In genomic region chr7:139683706-139684552, GRCm38 (mm10) we compare ENCODE assay signal across 9 mouse cellular contexts. TPM values are rescaled to one million over a fixed set of nuclear protein-coding genes. Genes with fewer than 3 reads are reported as not detected.
DNase-seq lines count a peak whose midpoint lies in the region; ATAC-seq and TF ChIP-seq lines count a peak whose summit lies in the region.
"Had no signal": no experiment of that assay in that cellular context is flagged by ENCODE, and none has a peak within 500 bp of the region (broad histone marks: within the 10 kb centered on the region; RNA-seq: fewer than 3 reads in every experiment).

Cfap46 (minus strand) TSS chr7:139683817.

- H3K27ac ChIP-seq in ES-Bruce4 (ENCODE audit: insufficient read depth, low read length) = no peak within 1 kb of the TSS
- peak within 1 kb of the TSS; percentile 66 for H3K27ac ChIP-seq in forebrain, embryonic 15.5 days (replicated peaks)
- H3K27ac ChIP-seq in liver, postnatal 0 days (ENCODE audit: low read depth) = no peak within 1 kb of the TSS
- peak within 1 kb of the TSS; percentile 56 for H3K27ac ChIP-seq in neural tube, embryonic 14.5 days (ENCODE audit: low read depth, low read length)

- intact Hi-C loops in heart, postnatal 25 days (cut with DNase I) = loop anchor here (1.0 kb wide), 1 partner anchor 37 kb away; no protein-coding TSS in a partner anchor

- no peaks in the 10 kb centered on the region for H3K9me3 ChIP-seq in ES-Bruce4 (replicated peaks; ENCODE audit: control insufficient read depth, insufficient read depth, low read length, poor library complexity, severe bottlenecking)
- no peaks in the 10 kb centered on the region for H3K9me3 ChIP-seq in forebrain, embryonic 15.5 days
- H3K9me3 ChIP-seq in liver, postnatal 0 days (ENCODE audit: low read length) = no peaks in the 10 kb centered on the region
- H3K9me3 ChIP-seq in neural tube, embryonic 14.5 days (ENCODE audit: control insufficient read depth, low read length) = no peaks in the 10 kb centered on the region

- WGBS in forebrain, embryonic 15.5 days = 1% methylated on average over 31 of the region's 31 CpGs
- WGBS in liver, postnatal 0 days (ENCODE audit: insufficient replicate concordance) = 1% methylated on average over 31 of the region's 31 CpGs
- under 1% methylated on average over 31 of the region's 31 CpGs for WGBS in neural tube, embryonic 14.5 days

- peak; percentile 73 for DNase-seq in c-Kit-positive CD71-positive TER-119-positive erythroid progenitor cells, embryonic 14.5 days (ENCODE audit: low spot score)
- peak; percentile 70 for DNase-seq in heart, postnatal 25 days (ENCODE audit: low spot score)
- DNase-seq in layer of hippocampus, adult 11-12 months (ENCODE audit: low spot score) = peak; percentile 80
- DNase-seq in liver, postnatal 0 days = peak; percentile 68
- DNase-seq in thymus, postnatal 0 days (ENCODE audit: low spot score) = peak; percentile 67

- peak within 1 kb of the TSS; percentile 76 for H3K4me2 ChIP-seq in forebrain, embryonic 15.5 days (replicated peaks)
- peak within 1 kb of the TSS; percentile 76 for H3K4me2 ChIP-seq in liver, postnatal 0 days (ENCODE audit: low read depth, low read length)
- H3K4me2 ChIP-seq in neural tube, embryonic 14.5 days (ENCODE audit: low read depth, low read length) = peak within 1 kb of the TSS; percentile 94

- H3K36me3 ChIP-seq in ES-Bruce4 (ENCODE audit: control insufficient read depth, insufficient read depth, low read length, poor library complexity, severe bottlenecking) = no peaks in the 10 kb centered on the region
- H3K36me3 ChIP-seq in forebrain, embryonic 15.5 days = no peaks in the 10 kb centered on the region
- no peaks in the 10 kb centered on the region for H3K36me3 ChIP-seq in liver, postnatal 0 days (replicated peaks; ENCODE audit: insufficient read depth, low read length)
- no peaks in the 10 kb centered on the region for H3K36me3 ChIP-seq in neural tube, embryonic 14.5 days (ENCODE audit: control insufficient read depth, insufficient read depth, low read length)

- peak within 1 kb of the TSS; percentile 97 for H3K4me3 ChIP-seq in ES-Bruce4 (ENCODE audit: low read depth, low read length)
- H3K4me3 ChIP-seq in forebrain, embryonic 15.5 days = peak within 1 kb of the TSS; percentile 56
- H3K4me3 ChIP-seq in liver, postnatal 0 days (ENCODE audit: low read depth, low read length) = peak within 1 kb of the TSS; percentile 32
- peak within 1 kb of the TSS; percentile 42 for H3K4me3 ChIP-seq in neural tube, embryonic 14.5 days (ENCODE audit: low read depth, low read length)

- no peaks in the 10 kb centered on the region for H3K27me3 ChIP-seq in ES-Bruce4 (ENCODE audit: control insufficient read depth, insufficient read depth, low read length, poor library complexity, severe bottlenecking)
- no peaks in the 10 kb centered on the region for H3K27me3 ChIP-seq in forebrain, embryonic 15.5 days
- peaks cover 6% of the 10 kb centered on the region; the same call in 1 of the 2 replicates for H3K27me3 ChIP-seq in liver, postnatal 0 days (ENCODE audit: insufficient read depth, low read length)
- H3K27me3 ChIP-seq in neural tube, embryonic 14.5 days (ENCODE audit: control insufficient read depth, insufficient read depth, low read length) = no peaks in the 10 kb centered on the region

- peak within 1 kb of the TSS; percentile 48 for H3K9ac ChIP-seq in ES-Bruce4 (ENCODE audit: low read depth, poor library complexity, severe bottlenecking)
- peak within 1 kb of the TSS; percentile 47 for H3K9ac ChIP-seq in forebrain, embryonic 15.5 days (replicated peaks)
- no peak within 1 kb of the TSS for H3K9ac ChIP-seq in liver, postnatal 0 days (replicated peaks)
- peak within 1 kb of the TSS; percentile 51 for H3K9ac ChIP-seq in neural tube, embryonic 14.5 days (replicated peaks; ENCODE audit: low read depth, low read length)

- TF ChIP-seq EP300 in ES-Bruce4 (IDR thresholded peaks at IDR 0.05; ENCODE audit: insufficient read depth, low read depth, low read length) = no peak
- TF ChIP-seq EP300 in liver, postnatal 0 days (IDR thresholded peaks at IDR 0.05; ENCODE audit: low read depth) = no peak

- TF ChIP-seq CTCF in ES-Bruce4 (IDR thresholded peaks at IDR 0.05; ENCODE audit: low read depth, low read length) = no peak
- TF ChIP-seq CTCF in liver, postnatal 0 days (IDR thresholded peaks at IDR 0.05; ENCODE audit: low read depth) = no peak

- peak; percentile 91 for ATAC-seq in forebrain, embryonic 15.5 days (replicated peaks)
- ATAC-seq in liver, postnatal 0 days = peak; percentile 52
- peak; percentile 94 for ATAC-seq in neural tube, embryonic 14.5 days (ENCODE audit: low read depth)

- no peaks in the 10 kb centered on the region for H3K4me1 ChIP-seq in ES-Bruce4 (ENCODE audit: control insufficient read depth, insufficient read depth, low read length)
- H3K4me1 ChIP-seq in forebrain, embryonic 15.5 days = peaks cover 14% of the 10 kb centered on the region
- H3K4me1 ChIP-seq in liver, postnatal 0 days (ENCODE audit: insufficient read depth) = peaks cover 8% of the 10 kb centered on the region
- H3K4me1 ChIP-seq in neural tube, embryonic 14.5 days (ENCODE audit: control insufficient read depth, insufficient read depth, low read length) = peaks cover 5% of the 10 kb centered on the region; the same call in 1 of the 2 replicates

- no peak for TF ChIP-seq POLR2A in ES-Bruce4 (IDR thresholded peaks at IDR 0.05; ENCODE audit: insufficient read depth, low read length)

RNA-seq across cellular contexts. Expression of gene Cfap46, which starts in this region (rescaled TPM):
- 0.72 and 1.0 TPM in 2 replicates for polyA plus RNA-seq in ES-Bruce4 (2011; ENCODE audit: insufficient read depth, insufficient read length, low read depth, missing spikeins)
- polyA plus RNA-seq in forebrain, embryonic 15.5 days (2015; fragmentation: Nextera tagmentation; extraction: Ambion mirVana) = 0.91 and 2.9 TPM in 2 replicates
- total RNA-seq in heart, postnatal 25 days (2021) = under 1 TPM in 1 of 2 experiments, not detected in 1; 0.16 TPM
- polyA plus RNA-seq in liver, postnatal 0 days (2015; fragmentation: Nextera tagmentation; extraction: Ambion mirVana) = not detected in 2 replicates
- polyA plus RNA-seq in neural tube, embryonic 14.5 days (2014; fragmentation: Nextera tagmentation; extraction: Ambion mirVana) = 1.4 and 2.9 TPM in 2 replicates
- 0.33 and 0.44 TPM in 2 replicates for polyA plus RNA-seq in thymus, postnatal 0 days (2015; fragmentation: Nextera tagmentation; extraction: Ambion mirVana)
- total RNA-seq: neutrophil, adult 5-6 weeks had no signal

Comparison
In these comparisons a context has a peak if more than half of its experiments do, and no peak if none do; other contexts are left out.
1. Peak in DNase-seq in heart, postnatal 25 days; RNA of the gene not detected or under 1 TPM.
2. Peak in DNase-seq, ATAC-seq, H3K4me3 ChIP-seq and H3K4me2 ChIP-seq in liver, postnatal 0 days; RNA of the gene not detected or under 1 TPM.
3. Peak in DNase-seq in thymus, postnatal 0 days; RNA of the gene not detected or under 1 TPM.
4. H3K27ac ChIP-seq: peak in forebrain, embryonic 15.5 days (single experiment) and neural tube, embryonic 14.5 days (single experiment); none in ES-Bruce4 (single experiment) and liver, postnatal 0 days (single experiment).
5. H3K4me3 ChIP-seq: peak in every context shown above with its lines; median percentile 97 in ES-Bruce4; 56 in forebrain, embryonic 15.5 days; 42 in neural tube, embryonic 14.5 days; 32 in liver, postnatal 0 days.
6. Peak in every context shown above with its lines, with median percentiles within 50 percentile points of each other: DNase-seq, ATAC-seq and H3K4me2 ChIP-seq.